Mouse (Mus musculus) MEL (cell line): Measurements from ENCODE around the gene Plxdc1.

Experiments
- CTCF ChIP-seq, 3 experiments: IDR thresholded peaks in 2 of 3; conservative IDR thresholded peaks in 1 of 3; 2 replicates each; pipeline ENCODE4 v1.5.1; 2011 to 2012; ENCODE audit warnings: low read length in 3 of 3, low read depth in 2 of 3, mild to moderate bottlenecking in 2 of 3, improper control_type of control experiment in 1 of 3, inconsistent platforms in 1 of 3, mixed read lengths in 1 of 3, moderate library complexity in 1 of 3; ENCODE audit not compliant: control insufficient read depth in 1 of 3, insufficient read depth in 1 of 3, poor library complexity in 1 of 3, severe bottlenecking in 1 of 3
- EP300 ChIP-seq, 2 experiments: IDR thresholded peaks; 2 replicates each; pipeline ENCODE4 v1.6.1; 2011; ENCODE audit warnings: improper control_type of control experiment in 2 of 2, low read length in 2 of 2, low read depth in 1 of 2, mild to moderate bottlenecking in 1 of 2
- KAT2A ChIP-seq: conservative IDR thresholded peaks from 2 replicates; pipeline ENCODE4 v1.6.1; 2012; ENCODE audit warnings: low read depth, low read length, improper control_type of control experiment, inconsistent platforms
- MAFK ChIP-seq: IDR thresholded peaks from 2 replicates; pipeline ENCODE4 v1.6.1; 2011; ENCODE audit warnings: low read depth, mild to moderate bottlenecking, low read length, improper control_type of control experiment, borderline replicate concordance
- SMC3 ChIP-seq: IDR thresholded peaks from 2 replicates; pipeline ENCODE4 v1.6.1; 2011; ENCODE audit warnings: low read depth, low read length, improper control_type of control experiment
- ZMIZ1 ChIP-seq: IDR thresholded peaks from 2 replicates; pipeline ENCODE4 v1.6.1; 2012; ENCODE audit warnings: low read depth, mild to moderate bottlenecking, inconsistent platforms, low read length, improper control_type of control experiment, moderate library complexity

DNA sequence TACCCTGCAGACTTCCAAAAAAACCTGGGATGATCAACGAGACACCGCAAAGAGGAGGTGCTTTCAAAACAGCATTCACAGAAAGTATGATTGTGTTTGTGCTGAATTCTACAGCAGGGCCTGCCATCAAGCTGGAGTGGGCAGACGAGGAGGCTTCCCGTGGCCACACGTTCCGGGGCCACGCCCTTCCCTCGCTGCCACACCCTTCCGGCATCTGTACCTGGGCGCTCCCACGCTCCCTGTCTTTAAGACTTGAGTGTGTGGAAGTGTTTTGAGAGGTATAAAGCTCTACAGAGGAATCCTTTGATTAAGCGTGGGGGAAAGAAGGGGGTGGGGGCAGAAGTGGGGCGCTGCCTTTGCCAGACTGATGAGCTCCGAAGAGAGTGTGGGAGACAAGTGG lies 73.1 kb downstream of the Plxdc1 start:
- TF ChIP-seq CTCF (IDR thresholded peaks at IDR 0.05 in 2 of 3, conservative IDR thresholded peaks at IDR 0.05 in 1 of 3; ENCODE audit: control insufficient read depth in 1 of 3, insufficient read depth in 1 of 3, low read depth in 2 of 3, low read length in 3 of 3, poor library complexity in 1 of 3, severe bottlenecking in 1 of 3) (no peak), MAFK (no peak), ZMIZ1 (no peak), KAT2A (no peak), SMC3 (no peak), EP300 (IDR thresholded peaks at IDR 0.05; ENCODE audit: low read depth in 1 of 2, low read length in 2 of 2) (peak; percentile 19 to 57; a peak in 2 of 4 replicates)
